Mouse (Mus musculus): Measurements from ENCODE around the gene Efcab3.

DNA sequence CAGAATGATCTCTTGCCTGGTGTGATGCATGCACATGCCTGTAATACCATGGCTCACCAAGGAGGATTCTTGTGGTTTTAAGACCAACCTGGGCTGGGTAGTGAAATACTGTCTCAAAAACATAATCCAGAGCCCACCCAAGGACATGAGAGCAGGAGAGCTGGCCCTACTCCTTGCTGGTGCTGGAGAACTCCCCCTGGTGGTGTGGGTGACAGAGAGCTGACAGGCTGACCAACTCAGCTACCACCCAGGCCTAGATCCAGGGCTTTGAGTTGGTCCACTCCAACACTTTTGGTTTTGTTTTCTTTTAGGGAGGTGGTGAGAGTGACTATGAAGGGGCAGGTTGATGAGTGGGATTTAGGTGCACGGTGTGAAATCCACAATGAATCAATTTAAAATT lies 28.3 kb upstream of the Efcab3 start:
- TF ChIP-seq E2F4 (IDR thresholded peaks at IDR 0.05; ENCODE audit: borderline replicate concordance, low read depth, low read length): no peak
- no peak for TF ChIP-seq EP300 (IDR thresholded peaks at IDR 0.05; ENCODE audit: low read depth in 1 of 2, low read length in 2 of 2)
- TF ChIP-seq CTCF (IDR thresholded peaks at IDR 0.05 in 2 of 3, conservative IDR thresholded peaks at IDR 0.05 in 1 of 3; ENCODE audit: control insufficient read depth in 1 of 3, insufficient read depth in 1 of 3, low read depth in 2 of 3, low read length in 3 of 3, poor library complexity in 1 of 3, severe bottlenecking in 1 of 3): peak in 2 of 3 experiments; percentile 10 to 22; a peak in 2 of 6 replicates
- no peak for TF ChIP-seq POLR2AphosphoS5 (IDR thresholded peaks at IDR 0.05; ENCODE audit: borderline replicate concordance, low read depth, low read length)
- no peak for TF ChIP-seq KAT2A (conservative IDR thresholded peaks at IDR 0.05; ENCODE audit: low read depth, low read length)
- TF ChIP-seq ZC3H11A (IDR thresholded peaks at IDR 0.05; ENCODE audit: low read depth, low read length): no peak
- no peak for TF ChIP-seq MYC (IDR thresholded peaks at IDR 0.05; ENCODE audit: low read depth, low read length)
- TF ChIP-seq MXI1 (IDR thresholded peaks at IDR 0.05; ENCODE audit: low read depth, low read length): no peak
- TF ChIP-seq HCFC1 (IDR thresholded peaks at IDR 0.05; ENCODE audit: low read depth, low read length): no peak
- no peak for TF ChIP-seq POLR2A (IDR thresholded peaks at IDR 0.05; ENCODE audit: control insufficient read depth in 1 of 2, insufficient read depth in 1 of 2, low read depth in 1 of 2, low read length in 2 of 2, poor library complexity in 1 of 2)
- TF ChIP-seq GABPA (IDR thresholded peaks at IDR 0.05; ENCODE audit: low read depth, low read length): no peak
- TF ChIP-seq ZMIZ1 (IDR thresholded peaks at IDR 0.05; ENCODE audit: low read depth, low read length): no peak
- no peak for TF ChIP-seq RCOR1 (IDR thresholded peaks at IDR 0.05; ENCODE audit: low read depth, low read length)
- TF ChIP-seq USF1 (IDR thresholded peaks at IDR 0.05; ENCODE audit: low read depth, low read length): no peak
